Mouse (Mus musculus) c-Kit-positive CD71-negative TER-119-negative erythroid progenitor cells, embryonic 14.5 days (primary cell): ENCODE measurements around the gene Slc35g2.

Experiments
- DNase-seq: peaks from one replicate; pipeline ENCODE4 v3.0.0-alpha.2; 2013; ENCODE audit warnings: low read depth

The Slc35g2 gene

DNA sequence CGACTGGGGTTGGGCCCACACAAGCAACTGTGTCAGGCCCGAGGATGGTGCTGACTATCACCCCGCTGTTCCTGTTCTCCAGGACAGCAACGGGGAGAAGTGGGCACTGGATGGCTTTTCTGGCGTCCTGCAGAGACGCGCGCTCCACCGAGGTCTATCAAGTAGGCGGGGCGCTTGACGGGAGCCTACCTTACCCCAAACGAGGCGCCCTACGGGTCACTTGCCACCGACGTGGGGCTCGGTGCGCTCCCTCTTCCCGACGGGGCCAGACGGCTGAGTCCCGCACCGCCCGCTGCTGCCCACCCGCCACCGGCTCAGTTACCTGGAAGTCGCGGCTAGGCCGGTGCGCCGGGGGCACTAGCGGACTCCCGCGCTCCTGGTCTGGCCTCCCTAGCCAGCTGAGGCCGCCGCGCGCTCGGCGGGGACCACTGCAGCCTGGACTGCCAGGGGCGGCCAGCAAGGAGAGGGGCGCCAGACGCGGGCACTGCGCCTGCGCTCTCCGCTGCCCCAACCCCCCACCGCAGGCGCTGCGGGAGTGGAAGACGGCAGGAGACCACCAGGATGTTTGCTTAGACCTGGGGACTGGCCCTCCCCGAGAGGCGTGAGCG lies at the start of gene Slc35g2:
Gene Slc35g2, minus strand, starts transcription at position 465 of the 608 bp plus-strand sequence.
- no peak for DNase-seq

DNA sequence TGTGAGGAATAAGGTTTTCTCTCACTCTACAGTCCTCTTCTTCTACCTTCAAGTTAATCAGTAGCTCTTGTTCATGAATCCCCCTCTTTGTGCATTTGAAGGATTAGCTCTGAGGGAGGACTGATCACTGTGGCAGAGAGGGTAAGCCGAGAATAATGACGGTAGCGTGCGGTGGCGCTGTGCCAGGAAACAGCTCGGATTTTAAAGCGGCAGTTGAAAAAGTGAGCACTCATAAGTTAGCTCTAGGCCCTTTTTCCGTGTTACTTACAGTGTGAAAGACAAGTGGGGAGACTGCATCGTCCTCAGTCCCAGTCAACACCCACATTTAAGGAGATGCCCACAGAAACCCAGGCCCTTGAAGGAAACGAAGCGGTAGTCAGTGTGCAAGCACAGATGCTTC lies 46.1 kb upstream of the Slc35g2 start:
- no peak for DNase-seq

DNA sequence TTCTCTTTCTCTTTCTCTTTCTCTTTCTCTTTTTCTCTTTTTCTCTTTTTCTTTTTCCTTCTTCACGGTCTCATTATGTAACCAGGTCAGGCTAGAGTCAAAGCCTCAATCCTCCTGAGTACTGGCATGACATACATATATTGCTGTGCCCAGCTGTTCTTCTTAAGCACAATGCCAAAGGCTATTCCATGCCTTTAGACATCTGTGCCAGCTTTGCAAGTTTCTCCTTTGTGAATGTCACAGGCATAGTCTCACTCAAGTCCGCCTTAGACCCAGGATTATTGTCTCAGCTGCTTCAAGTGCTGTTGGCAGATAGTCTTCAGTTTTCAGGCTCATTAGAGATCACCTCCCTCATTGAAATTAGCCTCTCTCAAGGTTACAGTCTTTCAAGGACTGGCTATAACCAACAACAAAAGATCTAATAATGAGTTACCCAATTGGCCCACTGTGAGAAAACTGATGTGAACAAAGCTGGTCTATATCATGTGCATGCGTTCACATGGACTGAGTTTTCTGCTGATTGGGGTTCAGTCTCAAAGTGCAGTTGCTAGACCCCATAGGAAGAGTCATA lies 42.7 kb upstream of the Slc35g2 start:
- DNase-seq, result no peak

DNA sequence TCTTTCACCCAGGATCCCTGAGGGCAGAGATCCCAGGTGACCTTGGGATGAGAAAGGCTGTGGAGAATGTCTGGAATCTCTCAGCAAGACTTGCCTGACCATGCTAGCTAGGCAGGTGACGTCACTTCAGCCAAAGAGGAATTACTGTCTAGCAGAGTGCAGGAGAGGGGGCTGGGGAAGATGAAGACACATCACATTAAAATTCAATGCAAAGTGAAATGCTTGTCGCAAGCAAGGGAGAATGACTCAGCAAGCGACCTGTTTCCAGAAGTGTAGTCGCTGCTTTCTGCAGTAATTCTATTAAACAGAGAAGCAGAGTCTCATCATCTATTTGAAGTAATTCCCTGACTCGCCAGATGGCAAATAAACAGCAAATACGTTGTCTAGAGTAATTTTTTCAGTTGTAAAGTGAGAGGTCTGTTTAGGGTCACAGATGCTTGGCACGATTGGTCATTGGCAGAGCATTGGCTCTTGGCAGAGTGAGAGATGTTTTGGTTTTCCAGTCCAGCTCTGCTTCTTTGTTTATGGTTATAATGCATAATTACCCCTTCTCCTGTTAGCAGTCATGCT lies 35.2 kb upstream of the Slc35g2 start:
- DNase-seq, result no peak

DNA sequence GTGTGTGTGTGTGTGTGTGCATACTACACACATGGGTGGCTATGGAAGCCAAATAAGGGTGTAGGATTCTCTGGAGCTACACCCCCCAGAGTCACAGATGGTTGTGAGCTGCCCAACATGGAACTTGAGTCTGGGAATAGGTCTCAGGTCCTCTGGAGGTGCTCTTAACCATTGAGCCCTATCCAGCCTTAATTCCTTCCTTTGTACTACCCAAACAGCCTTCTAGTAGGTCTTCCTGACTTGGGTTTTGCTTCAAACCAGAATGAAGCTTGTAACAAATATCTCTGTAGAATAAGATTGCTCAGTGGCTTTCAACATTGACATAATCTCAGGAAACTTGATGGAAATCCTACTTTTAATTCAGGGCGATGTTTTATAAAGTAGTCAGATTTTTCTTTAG lies 34.6 kb upstream of the Slc35g2 start:
- no peak for DNase-seq

DNA sequence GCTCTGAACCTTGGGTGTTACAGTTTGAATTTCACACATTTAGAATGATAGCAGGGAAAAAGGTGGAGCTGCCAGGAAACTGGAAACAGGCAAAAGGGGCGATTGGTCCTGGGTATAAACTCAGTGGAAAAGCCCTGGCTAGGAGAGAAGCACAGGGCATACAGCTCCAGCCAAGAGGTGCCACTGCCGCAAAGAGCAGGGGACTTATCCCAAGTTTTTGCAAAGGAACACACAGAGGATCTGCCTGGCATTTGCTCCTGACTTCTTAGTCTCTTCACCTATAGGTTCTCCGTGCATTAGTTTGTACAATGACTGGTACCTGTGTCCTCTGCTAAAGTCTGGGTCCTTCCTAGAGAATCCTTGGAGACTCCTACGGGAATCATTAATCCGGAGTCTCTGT lies 32.3 kb upstream of the Slc35g2 start:
- DNase-seq, result no peak

DNA sequence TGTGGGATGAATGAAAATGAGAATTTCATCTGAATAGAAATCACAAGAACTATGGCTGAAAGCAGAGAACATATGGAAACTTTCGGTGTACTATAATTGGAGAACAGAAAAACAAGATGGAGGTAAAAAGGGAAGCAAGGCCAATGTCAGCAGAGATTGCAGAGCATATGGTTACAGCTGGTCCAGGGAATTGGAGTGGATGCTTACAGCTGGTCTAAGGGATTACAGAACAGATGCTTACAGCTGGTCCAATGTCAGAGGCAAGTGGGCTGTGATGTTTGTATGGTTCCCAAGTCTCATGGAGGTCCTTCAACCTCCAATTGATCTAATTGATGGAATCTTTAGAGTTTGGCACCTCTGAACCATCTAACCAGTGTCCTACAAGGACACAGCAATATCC lies 31.2 kb upstream of the Slc35g2 start:
- no peak for DNase-seq

DNA sequence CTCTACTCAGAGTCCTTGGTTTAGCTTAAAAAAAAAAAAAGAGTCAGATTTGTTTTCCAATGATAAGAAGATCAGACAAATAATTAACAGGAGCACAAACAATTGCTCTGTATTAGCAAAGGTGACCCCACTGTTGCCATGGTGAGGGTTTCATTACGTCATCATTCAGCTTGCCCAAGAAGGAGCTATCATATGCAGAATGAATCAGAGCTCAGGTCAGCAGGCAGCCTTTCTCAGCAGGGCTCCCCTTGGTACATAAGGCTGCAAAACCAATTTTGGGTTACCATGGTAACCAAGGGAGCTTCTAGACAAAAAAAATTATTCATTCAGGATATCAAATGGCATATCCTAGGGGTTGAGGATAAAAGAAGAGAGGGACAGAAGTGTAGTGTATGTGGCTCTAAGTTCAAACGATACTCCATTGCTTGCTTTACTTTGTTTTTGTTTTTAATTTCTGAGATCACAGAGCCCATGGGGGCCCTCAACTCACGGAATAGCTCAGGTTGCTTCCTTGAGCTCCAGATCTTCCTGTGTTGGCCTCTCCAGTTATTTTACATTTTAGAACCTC lies 29.0 kb upstream of the Slc35g2 start:
- DNase-seq, result no peak

DNA sequence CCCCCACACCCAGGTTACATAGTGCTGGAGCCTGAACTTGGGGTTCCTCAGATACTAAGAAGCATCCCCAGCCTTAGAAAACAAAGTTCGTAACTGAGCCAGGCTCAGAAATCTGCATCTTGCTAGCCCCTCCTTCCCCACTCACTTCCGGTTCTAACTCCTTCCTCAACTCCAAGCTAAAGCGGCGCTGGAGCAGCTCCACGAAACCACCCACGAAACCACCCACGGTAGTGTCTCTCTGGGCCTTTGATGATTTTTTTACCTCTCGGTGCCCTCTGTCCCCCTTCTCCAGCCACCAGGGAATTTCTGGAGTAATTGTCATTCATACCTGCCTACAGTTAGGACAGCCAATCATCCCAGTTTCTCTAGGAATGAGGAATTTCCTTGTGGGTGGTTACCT lies 26.7 kb upstream of the Slc35g2 start, which contains the start of gene Stag1:
Gene Stag1, plus strand, starts transcription at position 253 of the 400 bp plus-strand sequence.
- DNase-seq, result no peak

DNA sequence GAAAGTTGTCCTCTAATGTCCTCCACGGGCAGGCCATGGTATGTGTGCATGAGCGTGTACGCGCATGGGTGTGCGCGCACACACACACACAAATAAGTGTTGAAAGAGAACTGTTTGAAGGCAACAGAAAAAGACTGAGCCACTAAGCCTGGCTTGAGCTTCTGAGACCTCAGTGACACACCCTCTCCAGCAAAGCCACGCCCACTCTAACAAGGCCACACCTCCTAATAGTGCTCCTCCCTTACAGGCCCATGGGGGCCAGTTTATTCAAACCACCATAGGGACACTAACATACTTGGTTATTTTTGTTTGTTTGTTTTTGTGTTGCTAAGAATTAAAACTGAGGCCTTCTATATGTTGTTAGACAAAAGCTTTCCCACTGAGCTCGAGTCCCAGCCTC lies 25.4 kb upstream of the Slc35g2 start:
- no peak for DNase-seq

DNA sequence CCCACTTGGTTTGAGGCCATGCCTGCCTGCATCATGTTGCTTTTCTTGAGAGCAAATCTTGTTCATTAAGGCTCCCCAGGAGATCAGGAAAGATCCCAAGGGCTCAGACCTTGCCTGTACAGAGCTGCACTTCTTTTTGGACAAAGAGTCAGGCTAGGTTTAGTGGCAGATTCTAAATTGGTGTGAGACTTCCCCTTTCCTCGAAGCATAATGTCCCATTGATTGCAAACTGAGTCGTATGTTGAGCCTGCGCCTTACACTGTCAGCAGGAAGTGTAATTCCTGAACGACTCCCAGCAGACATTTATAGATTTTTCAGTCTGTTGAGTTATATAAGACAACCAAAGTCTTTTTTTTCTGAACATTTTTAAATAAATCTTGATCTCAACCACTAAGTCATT lies 19.6 kb upstream of the Slc35g2 start:
- no peak for DNase-seq

DNA sequence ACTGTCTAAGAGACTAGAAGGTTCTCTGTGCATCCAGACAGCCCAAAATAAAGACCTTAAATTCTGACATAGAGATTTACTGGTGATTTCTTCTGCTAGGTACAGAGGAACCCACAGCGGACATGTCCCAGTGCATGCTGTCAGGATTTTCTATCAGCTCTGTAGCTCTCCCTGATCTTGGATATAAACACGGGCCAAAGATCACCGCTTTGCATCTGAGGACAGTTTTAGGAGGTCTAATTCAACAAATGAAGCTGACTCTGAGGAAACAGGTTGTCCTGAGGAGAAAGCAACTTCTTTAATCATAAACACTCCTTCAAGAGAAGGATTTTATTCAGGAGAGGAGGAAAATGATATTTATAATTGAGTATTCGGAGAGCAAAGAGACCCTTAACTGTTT lies 13.1 kb upstream of the Slc35g2 start:
- no peak for DNase-seq

DNA sequence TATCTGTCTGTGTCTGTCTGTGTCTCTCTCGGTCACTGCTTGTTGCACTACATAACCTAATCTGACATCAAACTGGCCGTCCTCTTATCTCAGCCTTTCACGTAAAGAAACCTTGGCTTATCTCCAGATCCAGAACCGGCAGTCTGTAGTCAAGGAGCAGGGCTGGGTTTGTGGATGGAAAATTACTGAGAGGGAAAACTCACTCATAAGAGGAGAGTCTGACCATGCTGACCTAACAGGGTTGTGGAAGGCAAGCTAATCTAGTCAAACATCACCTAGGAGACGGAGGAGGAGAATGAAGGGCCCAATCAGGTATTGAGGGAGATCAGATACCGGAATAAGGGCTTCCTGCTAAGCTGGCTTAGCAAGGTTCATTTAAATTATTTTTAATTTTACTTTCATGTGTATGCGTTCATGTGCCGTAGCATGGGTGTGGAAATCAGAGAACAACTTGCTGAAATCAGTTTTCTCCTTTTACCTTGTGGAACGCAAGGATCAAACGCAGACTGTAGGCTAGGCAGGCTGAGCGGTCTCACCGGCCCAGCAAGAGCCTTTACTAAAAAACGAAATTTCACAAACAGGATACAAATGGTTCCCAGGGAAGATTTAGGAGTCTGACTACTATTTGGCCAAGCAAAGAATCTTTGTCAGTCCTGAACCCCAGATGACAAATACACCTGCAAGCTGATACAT lies 12.1 kb upstream of the Slc35g2 start:
- no peak for DNase-seq

DNA sequence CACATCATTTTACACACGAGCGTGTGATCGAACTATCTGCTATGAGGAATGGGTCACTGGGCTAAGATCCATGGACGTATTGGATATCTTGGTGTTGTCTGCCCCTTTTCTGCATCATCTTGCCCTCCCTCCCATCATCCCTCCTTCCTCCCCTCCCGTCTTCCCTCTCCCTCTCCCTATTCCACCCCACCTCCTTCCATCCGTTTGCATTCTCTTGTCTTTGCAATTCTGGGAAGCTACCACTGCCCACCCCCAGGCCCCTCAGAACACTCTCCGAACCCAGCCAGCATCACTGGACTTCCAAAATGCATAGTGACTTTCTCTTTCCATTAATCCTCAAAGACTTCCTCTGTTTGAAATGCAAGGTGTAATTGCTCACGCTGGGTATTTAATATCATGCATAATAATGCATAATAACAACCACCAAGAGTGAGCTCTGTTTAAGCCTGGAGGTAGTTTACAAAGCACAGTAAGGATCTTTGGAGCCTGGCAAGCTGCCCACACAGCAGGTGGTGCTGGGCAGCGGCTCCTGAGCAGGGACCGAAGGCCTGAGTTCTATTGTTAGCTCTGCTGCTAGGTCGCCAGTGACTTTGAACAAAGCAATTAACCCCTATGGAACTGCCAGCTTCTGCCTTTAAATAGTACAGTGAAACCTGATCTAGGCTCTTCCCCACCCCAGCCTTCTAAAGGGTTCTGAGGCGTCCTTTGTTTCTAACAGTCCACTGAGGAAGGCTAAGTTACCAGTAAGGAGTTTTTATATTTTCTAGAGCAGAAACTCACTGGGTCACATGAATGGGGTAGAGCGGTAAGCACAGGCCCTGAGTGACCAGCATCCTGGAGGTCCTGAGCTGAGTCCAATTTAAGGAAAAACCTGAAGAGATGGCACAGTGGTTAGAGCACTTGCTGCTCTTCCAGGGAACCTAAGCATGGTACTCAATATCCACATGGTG lies 10.9 kb upstream of the Slc35g2 start:
- no peak for DNase-seq

DNA sequence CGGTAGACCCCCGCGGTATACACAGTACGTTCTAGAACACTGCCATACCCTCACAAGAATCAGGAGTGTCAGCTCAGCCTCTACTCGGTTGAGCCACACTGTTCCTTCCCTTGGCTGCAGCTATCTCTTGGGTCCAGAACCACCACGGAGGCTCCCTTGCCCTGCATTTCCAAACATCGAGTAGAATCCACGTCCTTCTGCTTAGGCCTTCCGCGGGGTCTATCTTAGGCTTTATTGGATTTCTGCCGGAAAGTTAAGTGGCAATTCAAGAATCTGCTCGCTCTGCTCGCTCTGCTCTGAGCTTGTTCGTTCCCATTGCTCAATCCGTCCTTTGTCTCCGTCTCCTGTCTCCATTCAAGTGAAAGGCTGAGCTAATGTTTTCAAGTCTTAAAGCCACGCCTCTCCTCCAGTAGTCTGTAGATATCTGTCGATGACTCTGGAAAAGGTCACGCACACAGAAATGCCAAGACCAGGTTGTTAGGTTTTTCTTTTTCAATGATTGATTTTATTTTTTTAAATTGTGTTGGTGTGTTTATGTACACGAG lies 9.4 kb upstream of the Slc35g2 start:
- no peak for DNase-seq

DNA sequence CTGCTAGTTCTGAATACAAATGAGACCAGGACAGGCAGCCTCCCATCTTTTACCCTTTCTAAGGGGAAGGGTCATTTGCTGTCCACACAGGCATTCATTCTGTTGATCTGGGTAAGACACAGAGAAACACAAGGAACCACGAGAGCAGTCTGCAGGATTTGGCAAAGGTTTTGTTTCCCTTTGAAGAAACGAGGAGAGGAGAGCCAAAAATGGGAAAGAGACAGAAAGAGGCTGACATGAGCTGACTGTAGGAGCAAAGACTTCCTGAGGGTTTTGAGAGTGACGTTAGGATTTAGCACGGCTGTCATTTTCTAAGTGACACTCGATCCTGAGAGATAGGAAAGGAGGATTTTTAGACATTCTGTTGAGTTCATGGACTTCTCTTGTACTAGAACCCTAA lies 3.1 kb upstream of the Slc35g2 start:
- DNase-seq, result no peak

DNA sequence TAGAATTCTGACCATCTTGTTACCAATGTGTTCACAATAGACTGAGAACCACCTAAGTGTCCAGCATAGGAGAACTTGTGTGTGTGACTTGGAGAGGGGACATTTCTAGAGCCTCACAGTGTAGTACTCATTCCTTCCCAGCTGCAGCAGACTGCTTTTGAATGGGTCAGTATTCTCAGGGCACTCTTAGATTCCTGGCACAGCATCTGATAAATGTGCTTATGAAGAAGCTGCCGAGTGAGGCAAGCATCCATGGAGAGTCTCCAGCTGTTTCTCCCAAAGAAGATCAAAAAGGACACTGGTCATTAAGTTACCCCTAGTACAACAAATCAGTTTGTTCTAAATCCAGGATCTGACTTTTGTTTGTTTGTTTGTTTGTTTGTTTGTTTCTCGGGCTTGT lies 2.4 kb upstream of the Slc35g2 start:
- DNase-seq, result no peak

DNA sequence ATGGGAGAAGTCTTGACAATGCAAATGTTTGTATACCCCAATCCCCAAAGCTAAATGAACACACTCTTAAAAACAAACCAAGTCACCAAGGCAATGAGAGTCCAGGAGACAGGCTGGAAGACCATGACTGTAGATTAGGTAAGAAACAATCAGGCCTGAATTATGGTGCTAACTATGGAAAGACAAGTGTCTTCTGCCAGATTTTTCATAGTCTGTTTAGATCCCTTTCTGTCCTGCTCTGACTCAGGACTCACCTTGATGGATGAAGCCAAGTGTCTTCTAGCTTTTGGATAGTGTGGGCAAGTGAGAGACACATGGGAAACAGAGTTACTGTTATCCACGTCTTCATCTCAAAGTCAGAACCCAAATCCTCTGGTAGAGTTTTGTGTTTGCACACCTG lies 621 bp upstream of the Slc35g2 start:
- no peak for DNase-seq

DNA sequence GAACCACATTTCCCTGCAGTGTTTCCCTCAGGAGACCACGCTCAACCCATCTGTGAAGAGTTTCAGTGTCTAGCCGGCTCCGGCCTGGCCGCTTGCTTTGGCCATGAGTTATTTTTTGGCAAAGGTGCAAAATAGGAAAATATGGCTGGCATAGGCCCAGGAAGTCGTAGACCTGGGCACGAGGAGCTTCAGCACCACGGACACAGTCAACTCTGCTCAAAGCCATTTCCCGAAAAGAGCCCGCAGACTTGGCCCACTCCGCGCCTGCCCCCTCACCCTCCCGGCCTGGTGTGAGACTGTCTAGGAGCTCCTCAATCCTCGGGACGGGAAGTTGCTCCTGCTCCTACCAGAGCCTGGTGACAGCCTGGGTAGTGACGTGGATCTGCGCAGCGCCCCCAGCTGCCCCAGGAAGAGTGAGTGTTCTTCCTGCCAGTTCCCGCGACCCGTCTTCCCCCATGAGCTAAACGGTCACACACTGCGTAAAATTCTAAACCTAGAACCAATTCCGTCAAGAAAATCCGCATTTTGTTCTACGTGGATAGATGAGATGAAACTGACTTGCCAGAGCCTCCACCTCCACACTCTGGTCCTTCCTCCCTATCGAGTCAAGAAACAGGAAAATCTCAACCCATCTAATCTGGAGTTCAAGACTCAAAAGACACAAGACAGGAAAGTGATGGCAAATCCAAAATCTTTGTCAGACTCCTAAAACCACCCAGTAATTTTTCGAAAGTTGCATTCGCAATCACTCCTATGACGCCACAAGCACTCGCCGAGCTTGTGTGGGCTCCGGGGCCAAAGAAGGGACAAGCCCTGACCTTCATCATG lies 878 bp downstream of the Slc35g2 start:
- no peak for DNase-seq

DNA sequence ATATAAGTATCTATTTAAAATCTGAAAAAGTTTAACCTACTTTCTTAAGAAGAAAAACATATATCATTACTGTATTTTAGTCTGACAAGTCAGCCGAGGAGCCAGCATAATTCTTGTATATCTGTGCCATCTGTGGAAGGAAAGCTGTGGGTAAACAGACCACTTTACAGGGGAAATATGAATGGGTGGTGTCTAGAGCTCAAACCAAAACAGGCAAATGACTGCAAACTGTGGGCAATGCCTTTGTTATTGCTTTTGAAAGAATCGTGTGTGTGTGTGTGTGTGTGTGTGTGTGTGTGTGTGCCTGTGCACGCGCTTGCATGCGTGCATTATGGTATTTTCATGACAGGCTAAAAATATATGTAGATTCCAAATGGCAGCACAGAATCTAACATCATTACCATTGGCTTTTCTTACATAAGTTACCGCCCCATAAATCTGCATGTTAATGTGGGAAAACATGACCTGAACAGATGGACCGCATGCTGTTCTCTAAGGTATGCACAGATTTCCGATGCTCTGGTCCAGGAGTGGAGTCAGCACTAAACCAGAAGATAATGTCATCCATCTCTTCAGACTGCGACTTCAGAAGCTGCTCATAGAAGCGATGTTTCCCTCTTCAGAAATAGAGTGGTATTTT lies 10.5 kb downstream of the Slc35g2 start:
- no peak for DNase-seq
